Mouse (Mus musculus): Measurements from ENCODE around the gene Rtn3.

DNA sequence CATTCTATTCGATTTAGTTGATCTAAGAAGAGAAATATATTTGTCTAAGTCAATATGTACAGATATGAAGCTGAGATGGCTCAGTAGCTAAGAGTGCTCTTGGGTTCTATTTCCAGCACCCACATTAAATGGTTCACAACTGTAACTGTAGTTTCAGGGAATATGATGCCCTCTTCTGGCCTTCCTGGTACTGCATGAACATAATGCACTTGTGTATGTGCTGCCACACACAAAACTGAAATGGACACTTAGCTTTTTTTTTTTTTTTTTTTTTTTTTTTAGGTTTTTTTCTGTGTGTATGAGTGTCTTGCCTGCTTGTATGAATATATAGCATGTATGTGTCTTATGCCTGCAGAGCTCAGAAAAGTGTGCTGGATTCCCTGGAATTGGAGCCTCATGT, 40.2 kb upstream of the Rtn3 start:
- TF ChIP-seq EP300 (optimal IDR thresholded peaks at IDR 0.05) (no peak), CTCF (IDR thresholded peaks at IDR 0.05; ENCODE audit: low read depth) (peak; percentile 53)
